Mouse (Mus musculus): Measurements from ENCODE around the gene Col1a2. TPM values are rescaled to one million over a fixed set of nuclear protein-coding genes. Genes with fewer than 3 reads are reported as not detected.

Gene Col1a2
- total and polyA plus RNA-seq, 3 experiments: not detected

DNA sequence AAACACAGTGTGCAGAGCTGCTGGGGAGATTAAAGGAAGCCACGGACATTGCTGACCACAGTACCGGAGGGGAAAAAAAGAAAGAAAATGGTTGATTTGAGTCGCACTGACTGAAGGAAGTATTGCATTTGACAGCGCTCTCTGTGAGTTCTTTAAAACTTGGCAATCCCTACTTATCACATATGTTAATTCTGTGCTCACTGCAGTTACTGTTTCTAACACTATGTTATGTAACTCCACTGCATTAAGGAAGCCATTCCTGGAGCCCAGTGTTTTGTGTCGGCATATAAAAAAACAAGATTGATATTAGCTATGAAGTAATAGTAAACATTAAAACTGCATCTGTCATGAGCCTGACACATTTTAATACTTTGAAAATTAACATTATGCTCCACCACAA, 73.1 kb downstream of the Col1a2 start:
- H3K4me3 ChIP-seq (ENCODE audit: control insufficient read depth in 1 of 2, insufficient read depth in 1 of 2, low read depth in 2 of 2, low read length in 2 of 2): no peak overlapping the region
- no peak for DNase-seq (ENCODE audit: low read depth, low spot score)
- peaks cover 3 to 12% of the 10 kb centered on the region in 2 experiments for H3K27me3 ChIP-seq (ENCODE audit: control insufficient read depth in 1 of 2, insufficient read depth in 2 of 2, low read length in 2 of 2)
- H3K79me2 ChIP-seq (ENCODE audit: control insufficient read depth, insufficient read depth, low read length, poor library complexity): no peaks in the 10 kb centered on the region
- H3K4me1 ChIP-seq (ENCODE audit: control insufficient read depth in 1 of 2, insufficient read depth in 2 of 2, low read length in 2 of 2): no peaks in the 10 kb centered on the region
- no peaks in the 10 kb centered on the region for H3K36me3 ChIP-seq (ENCODE audit: control insufficient read depth in 1 of 2, insufficient read depth in 2 of 2, low read length in 2 of 2)
- H3K9me3 ChIP-seq (replicated peaks; ENCODE audit: insufficient read depth, low read length): no peaks in the 10 kb centered on the region
- TF ChIP-seq USF2 (IDR thresholded peaks at IDR 0.05; ENCODE audit: borderline replicate concordance in 1 of 2, insufficient read depth in 1 of 2, low read depth in 1 of 2, low read length in 2 of 2): no peak
- TF ChIP-seq CTCF (IDR thresholded peaks at IDR 0.05 in 2 of 3, conservative IDR thresholded peaks at IDR 0.05 in 1 of 3; ENCODE audit: control insufficient read depth in 1 of 3, insufficient read depth in 1 of 3, low read depth in 2 of 3, low read length in 3 of 3, poor library complexity in 1 of 3, severe bottlenecking in 1 of 3): no peak
- TF ChIP-seq ZNF384 (IDR thresholded peaks at IDR 0.05; ENCODE audit: low read depth, low read length): no peak
- no peak for TF ChIP-seq JUND (IDR thresholded peaks at IDR 0.05; ENCODE audit: low read depth, low read length)
- no peak for TF ChIP-seq ZKSCAN1 (IDR thresholded peaks at IDR 0.05; ENCODE audit: low read depth, low read length)
- no peak for TF ChIP-seq MAFK (IDR thresholded peaks at IDR 0.05; ENCODE audit: borderline replicate concordance, low read depth, low read length)
- TF ChIP-seq POLR2AphosphoS5 (IDR thresholded peaks at IDR 0.05; ENCODE audit: borderline replicate concordance, low read depth, low read length): no peak
- TF ChIP-seq MAZ (IDR thresholded peaks at IDR 0.05; ENCODE audit: low read depth, low read length): no peak
- TF ChIP-seq MEF2A (IDR thresholded peaks at IDR 0.05; ENCODE audit: extremely low read depth, insufficient replicate concordance, low read depth, low read length, poor library complexity, severe bottlenecking): no peak
- TF ChIP-seq E2F4 (IDR thresholded peaks at IDR 0.05; ENCODE audit: borderline replicate concordance, low read depth, low read length): no peak
- TF ChIP-seq NRF1 (IDR thresholded peaks at IDR 0.05; ENCODE audit: insufficient read depth, low read depth, low read length, poor library complexity, severe bottlenecking): no peak
- no peak for TF ChIP-seq RCOR1 (IDR thresholded peaks at IDR 0.05; ENCODE audit: low read depth, low read length)
- no peak overlapping the region for H3K27ac ChIP-seq (ENCODE audit: control insufficient read depth, low read depth, low read length)
- H3K9ac ChIP-seq (ENCODE audit: control insufficient read depth, low read depth, low read length, poor library complexity, severe bottlenecking): no peak overlapping the region

DNA sequence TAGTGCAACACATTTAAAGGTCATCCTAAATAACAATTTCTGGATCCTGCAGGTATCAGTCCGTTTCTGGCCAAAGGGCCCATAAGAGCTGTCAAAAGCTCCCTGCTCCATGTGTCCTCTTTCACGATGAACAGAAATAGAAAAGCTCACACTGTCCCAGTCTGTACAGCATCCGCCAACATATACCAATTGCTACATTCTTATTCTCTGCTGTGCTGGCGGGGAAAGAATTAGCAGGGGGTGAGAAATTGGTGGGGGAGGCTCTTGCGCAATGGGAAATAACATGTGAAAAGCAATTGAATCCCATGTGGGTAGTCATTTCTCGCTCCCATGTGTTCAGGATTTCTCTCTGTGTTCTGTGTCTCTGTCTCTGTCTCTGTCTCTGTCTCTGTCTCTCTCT, 73.7 kb downstream of the Col1a2 start:
- no peaks in the 10 kb centered on the region for H3K79me2 ChIP-seq (ENCODE audit: control insufficient read depth, insufficient read depth, low read length, poor library complexity)
- no peak for TF ChIP-seq TCF12 (IDR thresholded peaks at IDR 0.05; ENCODE audit: low read depth, low read length)
- no peak for TF ChIP-seq EP300 (IDR thresholded peaks at IDR 0.05; ENCODE audit: low read depth in 1 of 2, low read length in 2 of 2)
- TF ChIP-seq MAFK (IDR thresholded peaks at IDR 0.05; ENCODE audit: borderline replicate concordance, low read depth, low read length): no peak
- no peak for DNase-seq (ENCODE audit: low read depth, low spot score)
- peaks cover 3 to 10% of the 10 kb centered on the region in 2 experiments for H3K27me3 ChIP-seq (ENCODE audit: control insufficient read depth in 1 of 2, insufficient read depth in 2 of 2, low read length in 2 of 2)
- no peaks in the 10 kb centered on the region for H3K4me1 ChIP-seq (ENCODE audit: control insufficient read depth in 1 of 2, insufficient read depth in 2 of 2, low read length in 2 of 2)
- no peak overlapping the region for H3K4me3 ChIP-seq (ENCODE audit: control insufficient read depth in 1 of 2, insufficient read depth in 1 of 2, low read depth in 2 of 2, low read length in 2 of 2)
- no peak overlapping the region for H3K27ac ChIP-seq (ENCODE audit: control insufficient read depth, low read depth, low read length)
- no peaks in the 10 kb centered on the region for H3K9me3 ChIP-seq (replicated peaks; ENCODE audit: insufficient read depth, low read length)
- no peak overlapping the region for H3K9ac ChIP-seq (ENCODE audit: control insufficient read depth, low read depth, low read length, poor library complexity, severe bottlenecking)
- H3K36me3 ChIP-seq (ENCODE audit: control insufficient read depth in 1 of 2, insufficient read depth in 2 of 2, low read length in 2 of 2): no peaks in the 10 kb centered on the region

Measured in MEL (cell line).